Mouse (Mus musculus): ENCODE data around the gene Tns3.

The Tns3 gene

GRCm38 (mm10) chr11:8440221-8440620, 224.1 kb downstream of the Tns3 start:
- no peak for DNase-seq (ENCODE audit: low spot score in 2 of 2)

DNA sequence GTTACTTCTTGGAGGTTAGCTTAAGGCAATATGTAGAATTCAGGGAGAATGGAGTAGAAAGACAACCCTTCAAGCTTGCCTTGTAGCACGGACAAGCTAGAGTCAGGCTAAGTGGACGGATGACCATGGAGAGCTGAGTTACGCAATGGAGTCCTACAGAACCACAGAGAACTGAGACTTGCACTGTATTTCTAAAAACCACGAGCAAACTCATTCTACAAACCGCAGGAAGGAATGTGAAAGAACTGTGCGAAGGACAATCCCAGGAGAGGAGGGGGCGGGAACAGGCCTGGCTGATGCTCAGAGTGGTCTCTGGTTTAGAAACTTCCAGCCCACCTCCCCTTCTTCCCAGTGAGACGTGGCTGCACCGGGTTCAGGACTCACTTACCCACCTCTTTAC, 225.3 kb downstream of the Tns3 start:
- DNase-seq (ENCODE audit: low spot score in 2 of 2): no peak

DNA sequence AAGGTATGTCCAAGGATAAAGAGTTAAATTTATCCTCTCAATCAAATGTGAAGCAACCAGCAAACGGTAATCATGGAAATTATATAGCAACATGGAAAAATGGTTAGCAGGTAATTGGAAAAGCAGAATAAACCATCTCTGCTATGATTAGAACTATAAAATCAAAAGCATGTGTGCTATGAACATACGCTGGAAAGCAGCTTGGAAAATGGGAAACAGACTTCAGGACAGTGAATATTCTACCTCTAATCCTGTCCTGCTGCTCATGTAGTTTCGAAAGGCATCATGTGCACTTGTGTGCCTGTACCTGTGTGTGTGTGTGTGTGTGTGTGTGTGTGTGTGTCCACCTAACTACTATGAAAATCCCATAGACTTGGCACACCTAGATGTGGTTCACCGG, 226.1 kb downstream of the Tns3 start:
- DNase-seq (ENCODE audit: low spot score in 2 of 2): no peak

DNA sequence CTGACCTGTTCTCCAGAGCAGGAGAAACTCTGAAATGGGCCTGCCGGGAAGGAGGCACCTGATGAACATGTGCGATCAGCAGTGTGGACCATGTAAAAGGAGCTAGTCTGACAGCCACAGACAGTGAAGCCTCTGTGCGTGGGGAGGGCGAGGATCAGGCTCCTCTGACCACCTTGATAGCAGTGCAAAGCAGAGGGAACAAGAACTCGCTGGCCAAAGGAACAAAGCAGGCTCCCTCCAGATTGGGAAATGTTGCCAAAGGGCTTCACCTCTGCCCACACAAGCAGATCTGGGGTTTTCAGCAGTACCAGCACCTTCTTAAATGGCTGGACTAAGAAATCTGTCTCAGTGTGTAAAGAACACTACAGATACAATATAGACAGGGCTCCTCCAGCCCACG, 229.2 kb downstream of the Tns3 start:
- no peak for DNase-seq (ENCODE audit: low spot score in 2 of 2)

DNA sequence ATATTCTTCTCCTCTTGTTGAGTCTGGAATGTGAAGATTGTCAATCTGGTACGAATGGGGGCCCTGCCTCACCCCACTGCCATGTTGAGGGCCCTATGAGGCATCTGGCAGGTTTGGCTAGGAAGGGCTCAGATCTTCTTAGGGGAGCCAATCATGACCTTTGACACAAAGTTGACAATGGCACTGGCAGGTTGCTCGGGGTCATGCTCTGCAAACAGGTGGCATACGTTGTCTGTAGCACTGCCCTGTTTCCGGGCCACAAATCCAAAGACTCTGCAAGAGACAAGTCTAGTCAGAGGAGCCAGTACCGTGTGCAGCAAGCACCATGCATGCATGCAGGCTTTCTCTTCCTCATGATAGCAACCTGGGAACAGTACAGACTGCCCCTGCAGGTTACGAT, 230.0 kb downstream of the Tns3 start:
- DNase-seq (ENCODE audit: low spot score in 2 of 2): no peak

GRCm38 (mm10) chr11:8433443-8433842, 230.9 kb downstream of the Tns3 start:
- DNase-seq (ENCODE audit: low spot score in 2 of 2): no peak

DNA sequence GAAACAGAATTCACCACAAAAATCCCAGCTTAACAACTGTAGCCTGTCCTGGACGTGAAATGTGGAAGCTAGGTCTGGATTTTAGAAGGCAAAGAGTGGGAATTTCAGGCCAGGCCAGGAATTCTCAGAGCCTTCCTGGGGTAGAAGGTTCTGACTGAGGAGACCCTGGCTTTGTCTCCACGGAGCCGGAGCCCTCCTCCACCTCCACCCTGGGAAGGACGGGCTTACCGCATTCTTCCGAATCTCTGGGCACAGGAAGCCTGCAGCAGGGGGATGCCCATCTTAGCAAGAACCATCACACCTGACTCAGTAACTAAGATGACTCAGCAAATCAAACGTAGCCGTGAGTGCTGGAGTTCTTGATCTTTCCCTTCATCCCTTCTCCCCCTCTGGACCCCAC, 231.4 kb downstream of the Tns3 start:
- no peak for DNase-seq (ENCODE audit: low spot score in 2 of 2)

- DNase-seq (ENCODE audit: low spot score in 2 of 2): no peak
Measured at GRCm38 (mm10) chr11:8427660-8428059, 236.7 kb downstream of the Tns3 start.

- no peak for DNase-seq (ENCODE audit: low spot score in 2 of 2)
Measured at GRCm38 (mm10) chr11:8425226-8425570, 239.1 kb downstream of the Tns3 start.

GRCm38 (mm10) chr11:8424342-8425225, 239.8 kb downstream of the Tns3 start:
- peak; percentile 78 to 87 for DNase-seq (ENCODE audit: low spot score in 2 of 2)

DNA sequence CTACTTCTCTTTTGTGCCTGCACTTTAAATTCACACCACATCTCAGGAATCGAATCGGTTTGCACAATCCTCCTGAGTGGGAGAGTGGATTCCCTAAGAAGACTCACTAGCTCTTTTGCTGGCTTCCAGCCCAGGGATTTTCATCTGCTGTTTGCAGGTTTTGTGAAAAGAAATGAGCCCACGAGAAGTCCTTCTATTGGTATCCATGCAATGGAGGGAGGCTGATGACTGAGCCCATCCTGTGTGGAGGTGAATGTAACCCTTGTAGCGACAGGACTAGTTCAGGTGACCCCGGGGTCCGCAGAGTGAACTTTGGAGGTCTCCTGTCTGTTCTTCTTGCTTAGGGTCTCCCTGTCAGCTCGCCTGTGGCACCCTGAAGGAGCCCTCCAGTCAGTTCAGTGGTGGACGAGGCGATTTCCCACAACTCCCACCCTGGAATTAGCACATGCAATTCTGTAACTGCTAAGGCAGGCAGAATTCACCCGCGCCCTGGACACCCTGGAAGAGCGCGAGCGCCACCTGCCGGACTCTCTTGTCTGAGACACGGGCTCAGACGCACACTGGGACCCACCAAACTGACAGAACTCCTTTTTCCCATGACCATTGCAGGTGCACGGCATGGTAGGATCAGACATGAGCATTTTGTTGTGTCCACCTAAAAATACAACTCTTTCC, 259.0 kb downstream of the Tns3 start:
- peak; percentile 80 to 84 for DNase-seq (ENCODE audit: low spot score in 2 of 2)

GRCm38 (mm10) chr11:8401328-8401727, 263.0 kb downstream of the Tns3 start:
- DNase-seq (ENCODE audit: low spot score in 2 of 2): no peak

- DNase-seq (ENCODE audit: low spot score in 2 of 2): no peak
Measured at GRCm38 (mm10) chr11:8396329-8396728, 268.0 kb downstream of the Tns3 start.

DNA sequence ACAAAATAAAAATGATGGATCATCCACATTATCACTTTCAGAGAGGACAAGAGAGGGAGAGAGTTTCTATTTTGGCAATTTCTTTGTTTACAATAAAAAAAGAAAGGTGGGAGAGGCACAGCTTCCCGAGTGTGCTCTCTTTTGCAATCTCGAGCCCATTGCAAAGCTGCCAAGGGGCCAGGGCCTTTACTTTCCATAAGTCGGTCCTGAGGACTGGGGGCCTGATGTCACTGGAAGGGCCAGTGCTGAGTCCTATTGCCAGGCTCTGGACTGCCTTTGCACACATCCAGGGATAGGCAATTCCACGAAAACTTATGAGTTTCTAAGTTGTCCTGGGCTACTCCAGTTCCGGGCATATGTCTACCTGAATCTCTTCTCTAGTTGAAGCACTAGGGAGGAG, 272.8 kb downstream of the Tns3 start:
- no peak for DNase-seq (ENCODE audit: low spot score in 2 of 2)

GRCm38 (mm10) chr11:8385891-8386405, 278.4 kb downstream of the Tns3 start:
- DNase-seq (ENCODE audit: low spot score in 2 of 2): no peak

Data from right cerebral cortex, adult 2 months (tissue).